Comparison of ENCODE assay signal across 9 mouse cellular contexts in genomic region chr15:103503251-103503600, GRCm38 (mm10). TPM values are rescaled to one million over a fixed set of nuclear protein-coding genes. Genes with fewer than 3 reads are reported as not detected.
DNase-seq lines count a peak whose midpoint lies in the region; ATAC-seq and TF ChIP-seq lines count a peak whose summit lies in the region.
"Had no signal": no experiment of that assay in that cellular context is flagged by ENCODE, and none has a peak within 500 bp of the region (broad histone marks: within the 10 kb centered on the region; RNA-seq: fewer than 3 reads in every experiment).

No protein-coding gene starts in this region.

- WGBS in heart, embryonic 13.5 days = 1% methylated on average over 15 of the region's 15 CpGs
- 1% methylated on average over 15 of the region's 15 CpGs for WGBS in forebrain, embryonic 14.5 days
- WGBS in liver, embryonic 15.5 days (ENCODE audit: insufficient replicate concordance) = 4% methylated on average over 15 of the region's 15 CpGs

- H3K27me3 ChIP-seq in heart, embryonic 13.5 days (replicated peaks) = peaks cover 44% of the 10 kb centered on the region
- peaks cover 67% of the 10 kb centered on the region for H3K27me3 ChIP-seq in E14TG2a.4 (ENCODE audit: insufficient read depth, low read length)
- H3K27me3 ChIP-seq in forebrain, embryonic 14.5 days (replicated peaks; ENCODE audit: control insufficient read depth, insufficient read depth, low read length) = 0 out of 2 replicates have a peak, but pooled peaks cover 2% of the 10 kb centered on the region
- H3K27me3 ChIP-seq in liver, embryonic 15.5 days = peaks cover 44% of the 10 kb centered on the region

- no peak for TF ChIP-seq CTCF in E14TG2a.4 (conservative IDR thresholded peaks at IDR 0.05; ENCODE audit: low read length)

- intact Hi-C loops in left cerebral cortex, postnatal 4 days (cut with DNase I) = no loop called here

- H3K4me3 ChIP-seq in heart, embryonic 13.5 days = peak overlapping the region; percentile 66
- peak overlapping the region; percentile 80 for H3K4me3 ChIP-seq in E14TG2a.4 (replicated peaks; ENCODE audit: low read length)
- peak overlapping the region; percentile 62 for H3K4me3 ChIP-seq in forebrain, embryonic 14.5 days (ENCODE audit: low read depth, low read length)
- peak overlapping the region; percentile 41 for H3K4me3 ChIP-seq in liver, embryonic 15.5 days (replicated peaks)

- H3K4me2 ChIP-seq in heart, embryonic 13.5 days = peak overlapping the region; percentile 94
- peak overlapping the region; percentile 87 for H3K4me2 ChIP-seq in forebrain, embryonic 14.5 days (ENCODE audit: low read length)
- H3K4me2 ChIP-seq in liver, embryonic 15.5 days = peak overlapping the region; percentile 68

- peak overlapping the region; percentile 82 for H3K9ac ChIP-seq in heart, embryonic 13.5 days
- peak overlapping the region; percentile 91 for H3K9ac ChIP-seq in forebrain, embryonic 14.5 days (ENCODE audit: low read length)
- no peak overlapping the region for H3K9ac ChIP-seq in liver, embryonic 15.5 days

- ATAC-seq in heart, embryonic 13.5 days (ENCODE audit: extremely low read depth, insufficient number of reproducible peaks, low FRiP score, low TSS enrichment) = peak; percentile 4; the same call in 1 of the 2 replicates
- peak; percentile 75 for ATAC-seq in forebrain, embryonic 14.5 days
- no peak for ATAC-seq in liver, embryonic 15.5 days (ENCODE audit: insufficient read depth)

- H3K4me1 ChIP-seq in heart, embryonic 13.5 days = peaks cover 13% of the 10 kb centered on the region; the same call in 1 of the 2 replicates
- H3K4me1 ChIP-seq in E14TG2a.4 (replicated peaks; ENCODE audit: low read depth, low read length) = peaks cover 17% of the 10 kb centered on the region
- H3K4me1 ChIP-seq in forebrain, embryonic 14.5 days (ENCODE audit: control insufficient read depth, insufficient read depth, low read length) = peaks cover 17% of the 10 kb centered on the region
- H3K4me1 ChIP-seq in liver, embryonic 15.5 days (replicated peaks) = no peaks in the 10 kb centered on the region; the same call in 1 of the 2 replicates

- no peak for DNase-seq in heart, adult 8-10 months (ENCODE audit: low spot score)
- DNase-seq in forebrain, embryonic 14.5 days (ENCODE audit: low spot score) = no peak
- no peak for DNase-seq in left cerebral cortex, postnatal 4 days
- DNase-seq in ovary, postnatal 10 days (ENCODE audit: low spot score) = no peak
- no peak for DNase-seq in retina, postnatal 1 day

- H3K9me3 ChIP-seq in heart, embryonic 13.5 days = no peaks in the 10 kb centered on the region
- H3K9me3 ChIP-seq in E14TG2a.4 (ENCODE audit: low read length) = no peaks in the 10 kb centered on the region
- H3K9me3 ChIP-seq in forebrain, embryonic 14.5 days (replicated peaks; ENCODE audit: control insufficient read depth, low read length) = no peaks in the 10 kb centered on the region
- no peaks in the 10 kb centered on the region for H3K9me3 ChIP-seq in liver, embryonic 15.5 days (replicated peaks)

- no peaks in the 10 kb centered on the region for H3K36me3 ChIP-seq in heart, embryonic 13.5 days
- H3K36me3 ChIP-seq in E14TG2a.4 (ENCODE audit: insufficient read depth, low read length) = no peaks in the 10 kb centered on the region
- H3K36me3 ChIP-seq in forebrain, embryonic 14.5 days (ENCODE audit: control insufficient read depth, insufficient read depth, low read length) = no peaks in the 10 kb centered on the region
- no peaks in the 10 kb centered on the region for H3K36me3 ChIP-seq in liver, embryonic 15.5 days (replicated peaks)

- H3K27ac ChIP-seq in heart, embryonic 13.5 days (replicated peaks) = no peak overlapping the region
- H3K27ac ChIP-seq in forebrain, embryonic 14.5 days (ENCODE audit: low read depth, low read length) = peak overlapping the region; percentile 71
- no peak overlapping the region for H3K27ac ChIP-seq in liver, embryonic 15.5 days (replicated peaks)

RNA-seq across cellular contexts. Expression of gene Pde1b, which starts 0.4 kb away (rescaled TPM):
- 2.7 and 4.2 TPM in 2 replicates for polyA plus RNA-seq in heart, embryonic 13.5 days (2015; fragmentation: Nextera tagmentation; extraction: Ambion mirVana)
- total RNA-seq in heart, adult 8-10 months (2022) = 1 to 10 TPM in 3 of 4 experiments, under 1 TPM in 1; 0.79 to 2.5 (median 1.2) TPM
- 61.1 and 61.5 TPM in 2 replicates for polyA plus RNA-seq in forebrain, embryonic 14.5 days (2014; fragmentation: Nextera tagmentation; extraction: Ambion mirVana)
- 0.25 and 0.29 TPM in 2 replicates for polyA plus RNA-seq in liver, embryonic 15.5 days (2015; fragmentation: Nextera tagmentation; extraction: Ambion mirVana)
- total RNA-seq in left cerebral cortex, postnatal 4 days (2021) = 10 to 100 TPM; 52.8 to 58.1 TPM

RNA-seq across cellular contexts. Expression of gene Ppp1r1a, which starts 34.6 kb away (rescaled TPM):
- 77.8 and 86.8 TPM in 2 replicates for polyA plus RNA-seq in heart, embryonic 13.5 days (2015; fragmentation: Nextera tagmentation; extraction: Ambion mirVana)
- total RNA-seq in heart, adult 8-10 months (2022) = 10 to 100 TPM in 2 of 4 experiments, 1 to 10 TPM in 2; 8.7 to 15.2 (median 12.4) TPM
- polyA plus RNA-seq in forebrain, embryonic 14.5 days (2014; fragmentation: Nextera tagmentation; extraction: Ambion mirVana) = 99.9 and 107 TPM in 2 replicates
- polyA plus RNA-seq in liver, embryonic 15.5 days (2015; fragmentation: Nextera tagmentation; extraction: Ambion mirVana) = 0.30 and 0.66 TPM in 2 replicates
- 100 to 1,000 TPM; 144 to 153 TPM for total RNA-seq in left cerebral cortex, postnatal 4 days (2021)

RNA-seq across cellular contexts. Expression of gene Nckap1l, which starts 49.6 kb away (rescaled TPM):
- polyA plus RNA-seq in heart, embryonic 13.5 days (2015; fragmentation: Nextera tagmentation; extraction: Ambion mirVana) = 1.9 and 2.0 TPM in 2 replicates
- total RNA-seq in heart, adult 8-10 months (2022) = 1 to 10 TPM; 2.6 to 5.4 (median 3.1) TPM
- polyA plus RNA-seq in forebrain, embryonic 14.5 days (2014; fragmentation: Nextera tagmentation; extraction: Ambion mirVana) = 1.9 and 2.3 TPM in 2 replicates
- polyA plus RNA-seq in liver, embryonic 15.5 days (2015; fragmentation: Nextera tagmentation; extraction: Ambion mirVana) = 7.0 and 7.2 TPM in 2 replicates
- total RNA-seq in left cerebral cortex, postnatal 4 days (2021) = 1 to 10 TPM; 3.3 to 4.4 TPM

RNA-seq across cellular contexts. Expression of gene Gtsf2, which starts 55.0 kb away (rescaled TPM):
- polyA plus RNA-seq in heart, embryonic 13.5 days (2015; fragmentation: Nextera tagmentation; extraction: Ambion mirVana) = not detected in 2 replicates
- not detected for total RNA-seq in heart, adult 8-10 months (2022)
- not detected in 2 replicates for polyA plus RNA-seq in forebrain, embryonic 14.5 days (2014; fragmentation: Nextera tagmentation; extraction: Ambion mirVana)
- not detected in 2 replicates for polyA plus RNA-seq in liver, embryonic 15.5 days (2015; fragmentation: Nextera tagmentation; extraction: Ambion mirVana)
- not detected for total RNA-seq in left cerebral cortex, postnatal 4 days (2021)
- total RNA-seq: layer of hippocampus, adult 18-20 months had no signal

Comparison
In these comparisons a context has a peak if more than half of its experiments do, and no peak if none do; other contexts are left out.
1. RNA of gene Pde1b, which starts 0.4 kb away (polyA plus RNA-seq): 61.1 to 61.5 TPM in forebrain, embryonic 14.5 days; 2.7 to 4.2 TPM in heart, embryonic 13.5 days and 0.25 to 0.29 TPM in liver, embryonic 15.5 days; every median in the first group is over 10 times any median in the second.
2. RNA of gene Ppp1r1a, which starts 34.6 kb away (polyA plus RNA-seq): 99.9 to 107 TPM in forebrain, embryonic 14.5 days and 77.8 to 86.8 TPM in heart, embryonic 13.5 days; 0.30 to 0.66 TPM in liver, embryonic 15.5 days; every median in the first group is over 10 times any median in the second.
3. Peak in every context shown above with its lines, with median percentiles within 50 percentile points of each other: H3K4me2 ChIP-seq and H3K4me3 ChIP-seq.